Mouse (Mus musculus): Measurements from ENCODE around the gene Gm21776. TPM values are rescaled to one million over a fixed set of nuclear protein-coding genes. Genes with fewer than 3 reads are reported as not detected.
"Not testable (repeated sequence)": the region's sequence is repeated elsewhere in the genome, so short reads cannot be mapped to it uniquely, and the experiment has no call there.

Gm21776 gene
- not detected for total RNA-seq (2021)
- long read RNA-seq, experiment 1: 0 reads
- long read RNA-seq, experiment 2: 0 reads

GRCm38 (mm10) chrY:76378362-76378761 lies at the start of gene Gm21776:
TSS of gene Gm21776 (plus strand) at chrY:76378662.
- DNase-seq; intact Hi-C loops (cut with DNase I): not testable (repeated sequence)
